Mouse (Mus musculus): Measurements from ENCODE around the gene Stambpl1.

- no peak for TF ChIP-seq GATA1 (IDR thresholded peaks at IDR 0.05; ENCODE audit: low read depth, low read length)
- no peak for TF ChIP-seq POLR2A (IDR thresholded peaks at IDR 0.05; ENCODE audit: control insufficient read depth in 1 of 2, insufficient read depth in 1 of 2, low read depth in 1 of 2, low read length in 2 of 2, poor library complexity in 1 of 2)
- TF ChIP-seq GABPA (IDR thresholded peaks at IDR 0.05; ENCODE audit: low read depth, low read length) = no peak
- no peak for TF ChIP-seq CTCF (IDR thresholded peaks at IDR 0.05 in 2 of 3, conservative IDR thresholded peaks at IDR 0.05 in 1 of 3; ENCODE audit: control insufficient read depth in 1 of 3, insufficient read depth in 1 of 3, low read depth in 2 of 3, low read length in 3 of 3, poor library complexity in 1 of 3, severe bottlenecking in 1 of 3)
- TF ChIP-seq TBP (IDR thresholded peaks at IDR 0.05; ENCODE audit: low read depth, low read length) = no peak
- TF ChIP-seq POLR2AphosphoS5 (IDR thresholded peaks at IDR 0.05; ENCODE audit: borderline replicate concordance, low read depth, low read length) = no peak
- no peak for TF ChIP-seq TCF12 (IDR thresholded peaks at IDR 0.05; ENCODE audit: low read depth, low read length)
- no peak for TF ChIP-seq NELFE (IDR thresholded peaks at IDR 0.05; ENCODE audit: low read depth, low read length)
- no peak for TF ChIP-seq EP300 (IDR thresholded peaks at IDR 0.05; ENCODE audit: low read depth in 1 of 2, low read length in 2 of 2)
- no peak for TF ChIP-seq TAL1 (IDR thresholded peaks at IDR 0.05; ENCODE audit: low read length)
Measured at GRCm38 (mm10) chr19:34174004-34174403, 18.0 kb upstream of the Stambpl1 start.
